Mouse (Mus musculus) cerebellum, postnatal 14 days (tissue): Measurements from ENCODE around the gene Polq.
"Not testable (repeated sequence)": the region's sequence is repeated elsewhere in the genome, so short reads cannot be mapped to it uniquely, and the experiment has no call there.

Experiments used
- DNase-seq, 2 experiments: peaks; one replicate each; pipeline ENCODE4 v3.0.0; 2021; ENCODE audit warnings: mixed read lengths in 2 of 2

Polq gene

GRCm38 (mm10) chr16:37108763-37109162 is 97.2 kb downstream of the Polq start:
- DNase-seq, result peak; percentile 72 to 74

GRCm38 (mm10) chr16:37109285-37109684 is 97.7 kb downstream of the Polq start:
- DNase-seq, result peak; percentile 72 to 78

DNA sequence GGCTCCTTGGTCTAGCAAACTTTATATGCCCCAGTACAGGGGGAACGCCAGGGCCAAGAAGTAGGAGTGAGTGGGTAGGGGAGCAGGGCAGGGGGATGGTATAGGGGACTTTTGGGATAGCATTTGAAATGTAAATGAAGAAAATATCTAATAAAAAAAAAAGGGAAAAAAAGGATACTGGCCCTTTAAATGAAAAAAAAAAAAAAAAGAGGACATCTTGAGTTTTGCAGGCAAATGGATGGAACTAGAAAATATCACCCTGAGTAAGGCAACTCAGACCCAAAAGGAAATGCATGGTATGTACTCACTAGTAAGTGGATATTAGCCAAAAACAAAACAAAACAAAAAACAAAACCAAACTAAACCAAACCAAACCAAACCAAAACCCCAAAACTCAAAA is 113.6 kb downstream of the Polq start:
- DNase-seq, result not testable (repeated sequence)
